Mouse (Mus musculus): ENCODE measurements at regions not wholly inside any gene's neighbourhood (a gene's known extent, or its start where the extent isn't known, plus 50 kb on each side); places are given as distances from the start of the nearest gene placed in this dataset.

DNA sequence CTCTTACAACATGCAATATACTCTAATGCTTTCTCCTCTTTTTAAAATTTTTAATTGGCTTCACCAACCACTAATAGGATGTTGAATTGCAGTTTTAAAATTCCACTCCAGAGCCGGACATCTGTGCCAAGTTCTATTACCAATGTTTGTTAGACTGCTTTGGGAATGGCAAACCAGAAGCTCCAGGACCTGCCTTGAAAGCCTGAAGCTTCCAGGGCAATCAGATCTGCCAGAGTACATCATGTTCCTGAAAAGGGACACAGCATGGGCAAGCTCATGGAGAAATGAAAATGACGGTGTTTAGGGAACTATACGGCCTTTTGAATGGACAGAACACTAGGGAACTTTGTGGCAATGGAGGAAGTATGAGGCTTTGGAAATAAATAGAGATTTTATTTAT is 187.8 kb upstream of the Spaca1 start:
- Histone ChIP-seq H3K4me1 (replicated peaks; ENCODE audit: control insufficient read depth, insufficient read depth, low read length) (no peaks in the 10 kb centered on the region; the same call in 1 of the 2 replicates), H3K27ac (ENCODE audit: low read depth) (no peak overlapping the region), H3K4me3 (ENCODE audit: low read depth, low read length) (no peak overlapping the region), H3K27me3 (replicated peaks; ENCODE audit: control insufficient read depth, insufficient read depth, low read length) (no peaks in the 10 kb centered on the region), H3K9me3 (ENCODE audit: control insufficient read depth, low read length) (no peaks in the 10 kb centered on the region), H3K36me3 (ENCODE audit: control insufficient read depth, insufficient read depth, low read length) (no peaks in the 10 kb centered on the region), H3K9ac (ENCODE audit: low read length) (no peak overlapping the region), H3K4me2 (ENCODE audit: low read length) (no peak overlapping the region)
- 85% methylated on average over 3 of the region's 3 CpGs for WGBS
- DNase-seq (ENCODE audit: low spot score) (no peak), ATAC-seq (replicated peaks; ENCODE audit: low FRiP score, low TSS enrichment, low read depth) (no peak)

DNA sequence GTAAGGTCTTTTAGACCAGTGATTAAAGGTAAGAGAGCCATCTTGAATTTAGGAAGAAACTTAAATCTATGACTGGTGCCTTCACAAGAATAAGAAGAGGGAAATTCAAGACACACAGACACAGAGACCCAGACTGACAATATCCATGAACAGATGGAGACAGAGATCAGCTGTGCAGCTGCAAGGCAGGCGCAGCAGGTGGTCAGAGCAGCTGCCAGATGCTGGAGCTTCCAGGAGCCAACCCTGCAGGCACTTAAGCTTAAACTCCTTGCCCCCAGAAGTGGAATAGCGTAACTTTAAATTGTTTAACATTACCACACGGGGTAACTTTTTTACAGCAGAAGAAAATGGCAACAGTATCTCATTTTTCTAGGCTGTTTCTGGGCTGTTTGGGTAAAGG is 189.6 kb upstream of the Spaca1 start:
- no peak overlapping the region for H3K4me2 ChIP-seq (ENCODE audit: low read length)
- DNase-seq (ENCODE audit: low spot score): no peak
- no peak for ATAC-seq (replicated peaks; ENCODE audit: low FRiP score, low TSS enrichment, low read depth)

DNA sequence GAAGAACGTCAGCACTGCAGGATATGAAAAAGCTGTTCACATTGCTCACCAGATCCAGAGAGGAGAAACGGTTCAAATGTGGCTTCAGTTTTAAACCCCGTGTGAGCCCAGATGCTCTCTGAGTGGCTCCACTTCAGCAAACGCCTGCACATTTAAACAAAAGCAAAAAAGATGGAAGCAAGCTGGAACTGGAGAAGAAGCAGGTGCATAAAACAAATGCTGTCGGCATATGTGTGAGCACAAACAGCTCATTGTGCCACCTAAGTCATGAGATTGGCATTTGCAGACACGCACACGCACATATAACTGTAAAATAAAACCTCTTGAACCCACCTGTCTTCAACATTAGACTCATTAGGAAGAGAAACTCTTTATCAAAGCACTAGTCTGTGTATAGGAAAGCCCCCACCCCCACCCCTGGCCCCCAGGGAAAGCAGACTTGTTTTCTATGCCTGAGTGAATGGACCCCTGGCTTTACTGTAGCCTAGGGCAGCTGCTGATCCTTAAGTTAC is 191.1 kb upstream of the Spaca1 start:
- no peak for DNase-seq (ENCODE audit: low spot score)
- Histone ChIP-seq H3K9ac (ENCODE audit: low read length) (no peak overlapping the region), H3K27me3 (replicated peaks; ENCODE audit: control insufficient read depth, insufficient read depth, low read length) (no peaks in the 10 kb centered on the region), H3K4me2 (ENCODE audit: low read length) (no peak overlapping the region), H3K9me3 (ENCODE audit: control insufficient read depth, low read length) (no peaks in the 10 kb centered on the region), H3K4me3 (ENCODE audit: low read depth, low read length) (no peak overlapping the region), H3K4me1 (replicated peaks; ENCODE audit: control insufficient read depth, insufficient read depth, low read length) (no peaks in the 10 kb centered on the region; the same call in 1 of the 2 replicates), H3K36me3 (ENCODE audit: control insufficient read depth, insufficient read depth, low read length) (no peaks in the 10 kb centered on the region), H3K27ac (ENCODE audit: low read depth) (no peak overlapping the region)
- no peak for ATAC-seq (replicated peaks; ENCODE audit: low FRiP score, low TSS enrichment, low read depth)
- WGBS: 38% methylated on average over 7 of the region's 7 CpGs

More for the DNA sequence above, 189.6 kb upstream of the Spaca1 start:
- WGBS: 35% methylated on average over 3 of the region's 3 CpGs
- Histone ChIP-seq H3K4me3 (ENCODE audit: low read depth, low read length) (no peak overlapping the region), H3K4me1 (replicated peaks; ENCODE audit: control insufficient read depth, insufficient read depth, low read length) (no peaks in the 10 kb centered on the region; the same call in 1 of the 2 replicates), H3K9me3 (ENCODE audit: control insufficient read depth, low read length) (no peaks in the 10 kb centered on the region), H3K9ac (ENCODE audit: low read length) (no peak overlapping the region), H3K27ac (ENCODE audit: low read depth) (no peak overlapping the region), H3K36me3 (ENCODE audit: control insufficient read depth, insufficient read depth, low read length) (no peaks in the 10 kb centered on the region), H3K27me3 (replicated peaks; ENCODE audit: control insufficient read depth, insufficient read depth, low read length) (no peaks in the 10 kb centered on the region)

GRCm38 (mm10) chr4:34241673-34242072 is 191.7 kb upstream of the Spaca1 start:
- no peak overlapping the region for H3K9ac ChIP-seq (ENCODE audit: low read length)
- no peak for DNase-seq (ENCODE audit: low spot score)

GRCm38 (mm10) chr4:34259444-34259843 is 209.5 kb upstream of the Spaca1 start:
- DNase-seq (ENCODE audit: low spot score) (no peak), ATAC-seq (replicated peaks; ENCODE audit: low FRiP score, low TSS enrichment, low read depth) (no peak)
- H3K4me1 ChIP-seq (replicated peaks; ENCODE audit: control insufficient read depth, insufficient read depth, low read length): no peaks in the 10 kb centered on the region

More at GRCm38 (mm10) chr4:34241673-34242072, 191.7 kb upstream of the Spaca1 start:
- H3K4me2 ChIP-seq (ENCODE audit: low read length): no peak overlapping the region
- ATAC-seq (replicated peaks; ENCODE audit: low FRiP score, low TSS enrichment, low read depth): no peak
- no peaks in the 10 kb centered on the region; the same call in 1 of the 2 replicates for H3K4me1 ChIP-seq (replicated peaks; ENCODE audit: control insufficient read depth, insufficient read depth, low read length)
- no peak overlapping the region for H3K4me3 ChIP-seq (ENCODE audit: low read depth, low read length)
- no peak overlapping the region for H3K27ac ChIP-seq (ENCODE audit: low read depth)
- WGBS: 66% methylated on average over 3 of the region's 3 CpGs
- no peaks in the 10 kb centered on the region for H3K27me3 ChIP-seq (replicated peaks; ENCODE audit: control insufficient read depth, insufficient read depth, low read length)
- no peaks in the 10 kb centered on the region for H3K9me3 ChIP-seq (ENCODE audit: control insufficient read depth, low read length)
- H3K36me3 ChIP-seq (ENCODE audit: control insufficient read depth, insufficient read depth, low read length): no peaks in the 10 kb centered on the region

DNA sequence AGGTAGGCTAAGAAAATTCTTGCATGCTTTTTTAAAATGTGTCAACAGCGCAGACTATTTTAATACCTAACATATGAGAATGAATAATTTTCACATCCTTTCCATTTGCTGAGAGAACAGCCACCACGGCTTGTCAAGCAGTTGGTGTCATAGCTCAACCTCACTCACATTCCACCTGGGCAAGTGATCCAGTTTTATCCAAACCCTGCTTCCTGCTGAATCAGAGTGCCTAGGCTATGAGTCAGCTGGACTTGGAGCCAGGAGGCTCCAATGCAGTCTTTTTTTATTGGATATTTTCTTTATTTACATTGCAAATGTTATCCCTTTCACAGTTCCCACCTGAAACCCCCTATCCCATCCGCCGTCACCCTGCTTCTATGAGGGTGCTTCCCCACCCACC is 210.5 kb upstream of the Spaca1 start:
- DNase-seq (ENCODE audit: low spot score): no peak
- Histone ChIP-seq H3K4me1 (replicated peaks; ENCODE audit: control insufficient read depth, insufficient read depth, low read length) (no peaks in the 10 kb centered on the region), H3K9ac (ENCODE audit: low read length) (no peak overlapping the region), H3K27me3 (replicated peaks; ENCODE audit: control insufficient read depth, insufficient read depth, low read length) (no peaks in the 10 kb centered on the region), H3K27ac (ENCODE audit: low read depth) (no peak overlapping the region), H3K36me3 (ENCODE audit: control insufficient read depth, insufficient read depth, low read length) (no peaks in the 10 kb centered on the region), H3K4me3 (ENCODE audit: low read depth, low read length) (no peak overlapping the region), H3K4me2 (ENCODE audit: low read length) (no peak overlapping the region), H3K9me3 (ENCODE audit: control insufficient read depth, low read length) (no peaks in the 10 kb centered on the region)
- no peak for ATAC-seq (replicated peaks; ENCODE audit: low FRiP score, low TSS enrichment, low read depth)
- 93% methylated on average over 4 of the region's 4 CpGs for WGBS

More at GRCm38 (mm10) chr4:34259444-34259843, 209.5 kb upstream of the Spaca1 start:
- Histone ChIP-seq H3K4me2 (ENCODE audit: low read length) (no peak overlapping the region), H3K9ac (ENCODE audit: low read length) (no peak overlapping the region), H3K27me3 (replicated peaks; ENCODE audit: control insufficient read depth, insufficient read depth, low read length) (no peaks in the 10 kb centered on the region), H3K36me3 (ENCODE audit: control insufficient read depth, insufficient read depth, low read length) (no peaks in the 10 kb centered on the region), H3K27ac (ENCODE audit: low read depth) (no peak overlapping the region), H3K9me3 (ENCODE audit: control insufficient read depth, low read length) (no peaks in the 10 kb centered on the region), H3K4me3 (ENCODE audit: low read depth, low read length) (no peak overlapping the region)

DNA sequence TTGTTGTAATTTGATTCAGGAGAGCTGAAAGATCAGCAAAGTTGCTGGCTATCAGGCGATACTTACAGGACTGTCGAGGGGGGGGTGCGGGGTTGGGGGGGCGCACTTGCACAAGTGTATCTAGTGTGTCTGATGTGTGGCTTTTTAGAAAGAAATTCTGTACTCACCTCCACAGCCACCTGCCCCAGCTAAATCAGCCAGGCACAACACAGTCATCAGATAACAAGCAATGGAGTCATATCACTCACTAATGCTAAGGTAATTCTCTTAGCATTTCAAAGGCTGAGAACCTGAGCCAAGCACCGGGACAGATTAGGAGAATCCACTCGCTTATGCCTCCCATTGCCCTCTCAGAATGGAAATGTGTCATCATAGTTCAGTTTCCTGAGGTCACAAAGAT is 211.8 kb upstream of the Spaca1 start:
- WGBS: 53% methylated on average over 6 of the region's 6 CpGs
- Histone ChIP-seq H3K4me1 (replicated peaks; ENCODE audit: control insufficient read depth, insufficient read depth, low read length) (no peaks in the 10 kb centered on the region), H3K4me3 (ENCODE audit: low read depth, low read length) (no peak overlapping the region), H3K36me3 (ENCODE audit: control insufficient read depth, insufficient read depth, low read length) (no peaks in the 10 kb centered on the region), H3K4me2 (ENCODE audit: low read length) (no peak overlapping the region), H3K27ac (ENCODE audit: low read depth) (no peak overlapping the region), H3K27me3 (replicated peaks; ENCODE audit: control insufficient read depth, insufficient read depth, low read length) (no peaks in the 10 kb centered on the region), H3K9ac (ENCODE audit: low read length) (no peak overlapping the region), H3K9me3 (ENCODE audit: control insufficient read depth, low read length) (no peaks in the 10 kb centered on the region)
- DNase-seq (ENCODE audit: low spot score) (no peak), ATAC-seq (replicated peaks; ENCODE audit: low FRiP score, low TSS enrichment, low read depth) (no peak)

DNA sequence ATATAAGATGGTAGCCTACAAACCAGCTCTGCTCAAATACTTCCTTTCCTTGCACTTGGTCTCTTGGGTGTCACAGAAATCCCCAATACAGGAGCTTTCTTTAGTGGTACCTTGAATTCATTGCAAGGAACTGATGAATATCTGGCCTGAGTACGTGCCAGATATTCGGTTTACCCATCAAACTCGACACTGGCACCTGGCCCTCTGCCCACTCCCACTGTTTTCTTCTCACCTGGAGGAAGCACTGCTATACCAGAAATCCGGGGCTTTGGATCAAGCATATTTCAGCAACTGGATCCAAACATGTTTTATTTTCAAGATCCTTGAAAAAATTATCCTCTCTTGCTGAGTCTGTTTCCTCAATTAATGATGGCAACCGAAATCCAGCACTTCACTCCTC is 214.4 kb upstream of the Spaca1 start:
- ATAC-seq (replicated peaks; ENCODE audit: low FRiP score, low TSS enrichment, low read depth) (no peak), DNase-seq (ENCODE audit: low spot score) (no peak)
- Histone ChIP-seq H3K4me1 (replicated peaks; ENCODE audit: control insufficient read depth, insufficient read depth, low read length) (no peaks in the 10 kb centered on the region), H3K9me3 (ENCODE audit: control insufficient read depth, low read length) (no peaks in the 10 kb centered on the region), H3K36me3 (ENCODE audit: control insufficient read depth, insufficient read depth, low read length) (no peaks in the 10 kb centered on the region), H3K4me3 (ENCODE audit: low read depth, low read length) (no peak overlapping the region), H3K27me3 (replicated peaks; ENCODE audit: control insufficient read depth, insufficient read depth, low read length) (no peaks in the 10 kb centered on the region), H3K9ac (ENCODE audit: low read length) (no peak overlapping the region), H3K4me2 (ENCODE audit: low read length) (no peak overlapping the region), H3K27ac (ENCODE audit: low read depth) (no peak overlapping the region)
- WGBS: 87% methylated on average over 5 of the region's 5 CpGs

DNA sequence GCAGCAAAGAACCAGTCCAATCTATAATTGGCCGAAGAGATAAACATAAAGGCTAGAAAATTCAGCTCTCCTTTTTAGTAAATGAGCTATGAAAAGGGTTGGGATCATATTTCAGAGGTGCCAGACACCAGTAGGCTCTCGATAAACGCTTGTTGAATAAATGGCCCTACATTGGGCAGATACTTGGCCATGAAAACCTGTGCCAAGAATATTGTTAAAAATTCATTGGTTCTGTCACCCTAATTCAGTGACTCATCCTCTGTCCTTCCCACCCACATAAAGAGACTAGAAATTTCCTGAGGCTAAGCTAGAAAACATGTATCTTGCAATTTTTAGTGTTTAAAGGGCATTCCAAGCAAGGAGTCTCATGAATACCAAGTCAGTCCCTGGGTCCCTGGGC is 224.3 kb upstream of the Spaca1 start:
- Histone ChIP-seq H3K4me3 (ENCODE audit: low read depth, low read length) (no peak overlapping the region), H3K4me2 (ENCODE audit: low read length) (no peak overlapping the region), H3K36me3 (ENCODE audit: control insufficient read depth, insufficient read depth, low read length) (no peaks in the 10 kb centered on the region), H3K9ac (ENCODE audit: low read length) (no peak overlapping the region), H3K9me3 (ENCODE audit: control insufficient read depth, low read length) (no peaks in the 10 kb centered on the region), H3K27ac (ENCODE audit: low read depth) (no peak overlapping the region), H3K27me3 (replicated peaks; ENCODE audit: control insufficient read depth, insufficient read depth, low read length) (no peaks in the 10 kb centered on the region), H3K4me1 (replicated peaks; ENCODE audit: control insufficient read depth, insufficient read depth, low read length) (no peaks in the 10 kb centered on the region)
- no peak for DNase-seq (ENCODE audit: low spot score)
- no peak for ATAC-seq (replicated peaks; ENCODE audit: low FRiP score, low TSS enrichment, low read depth)
- WGBS: 48% methylated on average over 3 of the region's 3 CpGs
